Mouse (Mus musculus): ENCODE measurements around the gene Pdia6. TPM values are rescaled to one million over a fixed set of nuclear protein-coding genes. Genes with fewer than 3 reads are reported as not detected.
A peak's percentile ranks its signal among the peaks of the same experiment; 100 is the strongest.

Gene Pdia6
- polyA plus RNA-seq, 1 experiment from 2014 or later: 676 TPM

- no peaks in the 10 kb centered on the region for H3K9me3 ChIP-seq (ENCODE audit: low read depth, low read length)
- no peak overlapping the region for H3K4me2 ChIP-seq
- 92% methylated on average over 9 of the region's 9 CpGs for WGBS
- TF ChIP-seq CTCF (IDR thresholded peaks at IDR 0.05; ENCODE audit: low read depth): no peak
- no peak overlapping the region for H3K4me3 ChIP-seq (ENCODE audit: low read depth, low read length)
- DNase-seq (no peak), ATAC-seq (ENCODE audit: insufficient read depth) (no peak)
- no peak overlapping the region for H3K9ac ChIP-seq
- H3K4me1 ChIP-seq (ENCODE audit: insufficient read depth): no peaks in the 10 kb centered on the region
- H3K36me3 ChIP-seq (ENCODE audit: insufficient read depth): no peaks in the 10 kb centered on the region
- no peak overlapping the region for H3K27ac ChIP-seq (ENCODE audit: low read depth)
- no peaks in the 10 kb centered on the region for H3K27me3 ChIP-seq (ENCODE audit: insufficient read depth, low read length)
These were observed 24.7 kb upstream of the Pdia6 start for GRCm38 (mm10) chr12:17241614-17242013.

DNA sequence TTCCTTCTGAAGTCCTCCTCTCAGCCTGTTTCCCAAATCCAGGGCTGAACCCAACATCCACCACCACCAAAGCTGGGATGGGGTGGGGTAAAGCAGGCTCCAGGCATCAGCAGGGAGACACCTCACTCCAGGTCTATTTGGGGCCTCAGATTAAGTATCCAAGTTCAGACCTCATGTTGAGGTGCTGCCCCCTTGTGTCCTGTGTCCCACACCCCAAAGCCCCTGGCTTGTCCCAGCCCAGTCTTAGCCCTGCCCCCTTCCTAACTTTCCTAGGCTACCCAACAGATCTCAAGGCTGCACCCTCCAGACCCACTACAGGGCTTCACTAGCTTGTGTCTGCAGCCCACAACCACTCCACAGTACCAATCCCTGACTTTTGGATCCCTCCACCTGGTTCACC lies 24.3 kb upstream of the Pdia6 start:
- Histone ChIP-seq H3K4me3 (ENCODE audit: low read depth, low read length) (no peak overlapping the region), H3K36me3 (ENCODE audit: insufficient read depth) (no peaks in the 10 kb centered on the region), H3K4me1 (ENCODE audit: insufficient read depth) (no peaks in the 10 kb centered on the region), H3K4me2 (no peak overlapping the region), H3K9me3 (ENCODE audit: low read depth, low read length) (no peaks in the 10 kb centered on the region), H3K27ac (ENCODE audit: low read depth) (no peak overlapping the region), H3K9ac (no peak overlapping the region), H3K27me3 (ENCODE audit: insufficient read depth, low read length) (no peaks in the 10 kb centered on the region)
- no peak for TF ChIP-seq CTCF (IDR thresholded peaks at IDR 0.05; ENCODE audit: low read depth)
- DNase-seq (no peak), ATAC-seq (ENCODE audit: insufficient read depth) (no peak)

- Histone ChIP-seq H3K27me3 (ENCODE audit: insufficient read depth, low read length) (no peaks in the 10 kb centered on the region), H3K4me3 (ENCODE audit: low read depth, low read length) (no peak overlapping the region), H3K9me3 (ENCODE audit: low read depth, low read length) (no peaks in the 10 kb centered on the region), H3K4me2 (no peak overlapping the region), H3K4me1 (ENCODE audit: insufficient read depth) (no peaks in the 10 kb centered on the region), H3K36me3 (ENCODE audit: insufficient read depth) (no peaks in the 10 kb centered on the region), H3K27ac (ENCODE audit: low read depth) (no peak overlapping the region), H3K9ac (no peak overlapping the region)
- DNase-seq (no peak), ATAC-seq (ENCODE audit: insufficient read depth) (no peak)
- TF ChIP-seq CTCF (IDR thresholded peaks at IDR 0.05; ENCODE audit: low read depth): no peak
- 69% methylated on average over 8 of the region's 8 CpGs for WGBS
These were observed 15.4 kb upstream of the Pdia6 start for GRCm38 (mm10) chr12:17250962-17251361.

GRCm38 (mm10) chr12:17253069-17253468 lies 13.3 kb upstream of the Pdia6 start:
- Histone ChIP-seq H3K9ac (no peak overlapping the region), H3K27ac (ENCODE audit: low read depth) (no peak overlapping the region), H3K36me3 (ENCODE audit: insufficient read depth) (no peaks in the 10 kb centered on the region), H3K4me2 (no peak overlapping the region), H3K27me3 (ENCODE audit: insufficient read depth, low read length) (no peaks in the 10 kb centered on the region), H3K4me3 (ENCODE audit: low read depth, low read length) (no peak overlapping the region), H3K9me3 (ENCODE audit: low read depth, low read length) (no peaks in the 10 kb centered on the region), H3K4me1 (ENCODE audit: insufficient read depth) (no peaks in the 10 kb centered on the region)
- peak; percentile 83 for TF ChIP-seq CTCF (IDR thresholded peaks at IDR 0.05; ENCODE audit: low read depth)
- ATAC-seq (ENCODE audit: insufficient read depth): peak; percentile 24; the same call in 1 of the 2 replicates
- WGBS: 10% methylated on average over 9 of the region's 9 CpGs
- peak; percentile 85 for DNase-seq

- Histone ChIP-seq H3K4me3 (ENCODE audit: low read depth, low read length) (no peak overlapping the region), H3K36me3 (ENCODE audit: insufficient read depth) (no peaks in the 10 kb centered on the region), H3K9me3 (ENCODE audit: low read depth, low read length) (no peaks in the 10 kb centered on the region), H3K4me1 (ENCODE audit: insufficient read depth) (no peaks in the 10 kb centered on the region), H3K9ac (no peak overlapping the region), H3K4me2 (no peak overlapping the region), H3K27me3 (ENCODE audit: insufficient read depth, low read length) (no peaks in the 10 kb centered on the region), H3K27ac (ENCODE audit: low read depth) (no peak overlapping the region)
- TF ChIP-seq CTCF (IDR thresholded peaks at IDR 0.05; ENCODE audit: low read depth): peak; percentile 41; the same call in 1 of the 2 replicates
- 79% methylated on average over 6 of the region's 6 CpGs for WGBS
- DNase-seq: peak; percentile 26
- ATAC-seq (ENCODE audit: insufficient read depth): no peak
These were observed 10.7 kb upstream of the Pdia6 start for GRCm38 (mm10) chr12:17255602-17256001.

GRCm38 (mm10) chr12:17256905-17257304 lies 9.4 kb upstream of the Pdia6 start:
- DNase-seq (peak; percentile 91), ATAC-seq (ENCODE audit: insufficient read depth) (peak; percentile 62; the same call in 1 of the 2 replicates)
- no peak overlapping the region for H3K4me3 ChIP-seq (ENCODE audit: low read depth, low read length)
- no peak overlapping the region for H3K9ac ChIP-seq
- no peaks in the 10 kb centered on the region for H3K9me3 ChIP-seq (ENCODE audit: low read depth, low read length)
- no peak overlapping the region for H3K4me2 ChIP-seq
- no peaks in the 10 kb centered on the region for H3K36me3 ChIP-seq (ENCODE audit: insufficient read depth)
- H3K4me1 ChIP-seq (ENCODE audit: insufficient read depth): no peaks in the 10 kb centered on the region
- H3K27ac ChIP-seq (ENCODE audit: low read depth): no peak overlapping the region
- 3% methylated on average over 10 of the region's 10 CpGs for WGBS
- H3K27me3 ChIP-seq (ENCODE audit: insufficient read depth, low read length): no peaks in the 10 kb centered on the region
- peak; percentile 86 for TF ChIP-seq CTCF (IDR thresholded peaks at IDR 0.05; ENCODE audit: low read depth)

GRCm38 (mm10) chr12:17258431-17258830 lies 7.9 kb upstream of the Pdia6 start:
- no peaks in the 10 kb centered on the region for H3K4me1 ChIP-seq (ENCODE audit: insufficient read depth)
- DNase-seq: no peak
- H3K36me3 ChIP-seq (ENCODE audit: insufficient read depth): no peaks in the 10 kb centered on the region
- H3K27me3 ChIP-seq (ENCODE audit: insufficient read depth, low read length): no peaks in the 10 kb centered on the region
- H3K4me3 ChIP-seq (ENCODE audit: low read depth, low read length): no peak overlapping the region
- H3K9ac ChIP-seq: no peak overlapping the region
- no peak overlapping the region for H3K4me2 ChIP-seq
- H3K9me3 ChIP-seq (ENCODE audit: low read depth, low read length): no peaks in the 10 kb centered on the region
- no peak for TF ChIP-seq CTCF (IDR thresholded peaks at IDR 0.05; ENCODE audit: low read depth)
- WGBS: 71% methylated on average over 7 of the region's 7 CpGs
- no peak overlapping the region for H3K27ac ChIP-seq (ENCODE audit: low read depth)
- no peak; the same call in 1 of the 2 replicates for ATAC-seq (ENCODE audit: insufficient read depth)

GRCm38 (mm10) chr12:17261005-17261404 lies 5.3 kb upstream of the Pdia6 start:
- WGBS: 86% methylated on average over 3 of the region's 3 CpGs
- no peak for ATAC-seq (ENCODE audit: insufficient read depth)
- TF ChIP-seq CTCF (IDR thresholded peaks at IDR 0.05; ENCODE audit: low read depth): no peak
- Histone ChIP-seq H3K4me1 (ENCODE audit: insufficient read depth) (peaks cover 4% of the 10 kb centered on the region), H3K9me3 (ENCODE audit: low read depth, low read length) (no peaks in the 10 kb centered on the region), H3K4me2 (no peak overlapping the region), H3K27me3 (ENCODE audit: insufficient read depth, low read length) (no peaks in the 10 kb centered on the region), H3K4me3 (ENCODE audit: low read depth, low read length) (no peak overlapping the region), H3K27ac (ENCODE audit: low read depth) (no peak overlapping the region), H3K9ac (no peak overlapping the region), H3K36me3 (ENCODE audit: insufficient read depth) (no peaks in the 10 kb centered on the region)
- DNase-seq: no peak

Measured in lung, embryonic 14.5 days (tissue).